Mouse (Mus musculus) adrenal gland, postnatal 10 days (tissue): Measurements from ENCODE around the gene Lrtm2. TPM values are rescaled to one million over a fixed set of nuclear protein-coding genes. Genes with fewer than 3 reads are reported as not detected.

Source experiments
- DNase-seq: peaks from one replicate; pipeline ENCODE4 v3.0.0; 2021; ENCODE audit warnings: mixed read lengths
- total RNA-seq, 2 experiments: library from RNA; stranded (reverse); gene quantifications; 2 replicates each; pipeline ENCODE4 v1.2.3; 2021

The Lrtm2 gene
- total RNA-seq, 2 experiments from 2014 or later = 0.12 TPM; not detected in 1

GRCm38 (mm10) chr6:119276713-119277112 is 53.9 kb downstream of the Lrtm2 start:
- no peak for DNase-seq

Other genes with a start within 250 kb of the Lrtm2 start
- gene Dcp1b, start 155.5 kb downstream of the Lrtm2 start, total RNA-seq = 10 to 100 TPM; 10.7 to 17.4 TPM
- gene Cacna1c, start 134.3 kb downstream of the Lrtm2 start, total RNA-seq = 10 to 100 TPM; 39.2 to 58.2 TPM
- gene Cacna2d4, start 94.2 kb downstream of the Lrtm2 start, total RNA-seq = under 1 TPM in 1 of 2 experiments, not detected in 1; 0.48 TPM
- 100 to 1,000 TPM; 204 to 214 TPM for gene Adipor2, start 86.9 kb upstream of the Lrtm2 start, total RNA-seq
- 10 to 100 TPM; 26.8 to 30.0 TPM for gene Fbxl14, start 148.9 kb upstream of the Lrtm2 start, total RNA-seq
- 1 to 10 TPM; 3.1 to 3.7 TPM for gene Wnt5b, start 213.6 kb upstream of the Lrtm2 start, total RNA-seq